Mouse (Mus musculus) midbrain, embryonic 16.5 days (tissue): Measurements from ENCODE around the gene Phactr4. TPM values are rescaled to one million over a fixed set of nuclear protein-coding genes. Genes with fewer than 3 reads are reported as not detected.

Experiments used
- microRNA-seq: library from miRNA; unstranded; fragments of <30 nt; microRNA quantifications from one replicate; pipeline ENCODE4, GENCODE M21; 2017
- polyA plus RNA-seq: library from polyadenylated mRNA; unstranded; fragments of >200 nt; fragmentation: Nextera tagmentation; extraction: Ambion mirVana; gene quantifications from 2 replicates; pipeline ENCODE4 v1.2.1, GENCODE M21; 2015

Phactr4 gene
- polyA plus RNA-seq, 1 experiment from 2014 or later = 7.1 TPM

Small RNA genes within 50 kb of the gene (microRNA-seq; reads per million reads assigned to microRNA genes)
- gene Gm25707 = not detected

Other genes with a start within 250 kb of the Phactr4 start
- gene Ythdf2, start 210.2 kb downstream of the Phactr4 start, polyA plus RNA-seq = 109 and 124 TPM in 2 replicates
- 40.0 and 41.1 TPM in 2 replicates for gene Gmeb1, start 160.9 kb downstream of the Phactr4 start, polyA plus RNA-seq
- gene Taf12, start 148.1 kb downstream of the Phactr4 start, polyA plus RNA-seq = 42.8 and 45.2 TPM in 2 replicates
- gene Rab42, start 119.1 kb downstream of the Phactr4 start, polyA plus RNA-seq = 2.1 and 2.9 TPM in 2 replicates
- 76.3 and 76.6 TPM in 2 replicates for gene Trnau1ap, start 93.0 kb downstream of the Phactr4 start, polyA plus RNA-seq
- gene Rcc1, start 68.9 kb downstream of the Phactr4 start, polyA plus RNA-seq = 29.8 and 30.8 TPM in 2 replicates
- 16.9 and 17.9 TPM in 2 replicates for gene Med18, start 41.4 kb upstream of the Phactr4 start, polyA plus RNA-seq
- 9.2 and 10.0 TPM in 2 replicates for gene Sesn2, start 88.0 kb upstream of the Phactr4 start, polyA plus RNA-seq
- gene Atpif1, start 111.2 kb upstream of the Phactr4 start, polyA plus RNA-seq = 1,190 and 1,253 TPM in 2 replicates
- 138 and 153 TPM in 2 replicates for gene Dnajc8, start 113.1 kb upstream of the Phactr4 start, polyA plus RNA-seq
- 0.36 and 0.54 TPM in 2 replicates for gene Ptafr, start 141.6 kb upstream of the Phactr4 start, polyA plus RNA-seq
- 11.2 and 15.0 TPM in 2 replicates for gene Eya3, start 216.5 kb upstream of the Phactr4 start, polyA plus RNA-seq